Mouse (Mus musculus) forebrain, embryonic 11.5 days (tissue): Measurements from ENCODE around the gene Spint1. TPM values are rescaled to one million over a fixed set of nuclear protein-coding genes. Genes with fewer than 3 reads are reported as not detected.

Experiments
- ATAC-seq: fragments of 200-750 bp; cut with Nextera tagmentation; replicated peaks from 2 replicates; pipeline ENCODE4 v1.8.0; 2017; ENCODE audit warnings: moderate TSS enrichment; ENCODE audit not compliant: low FRiP score
- DNase-seq: peaks from one replicate; pipeline ENCODE4 v3.0.0-alpha.2; 2017; ENCODE audit warnings: low spot score
- H3K27ac ChIP-seq: fragments of 300-500 bp; sonication (generic); 2 replicates; pipeline ENCODE4 v1.5.1; 2014; ENCODE audit warnings: low read depth, low read length
- H3K27me3 ChIP-seq: fragments of 300-500 bp; sonication (generic); 2 replicates; pipeline ENCODE4 v1.6.1; 2014; ENCODE audit warnings: mild to moderate bottlenecking, low read length, mixed read lengths; ENCODE audit not compliant: control insufficient read depth, insufficient read depth
- H3K36me3 ChIP-seq: fragments of 300-500 bp; sonication (generic); 2 replicates; pipeline ENCODE4 v1.6.1; 2014; ENCODE audit warnings: mild to moderate bottlenecking, low read length, moderate library complexity, mixed read lengths; ENCODE audit not compliant: control insufficient read depth, insufficient read depth
- H3K4me1 ChIP-seq: fragments of 300-500 bp; sonication (generic); replicated peaks from 2 replicates; pipeline ENCODE4 v1.6.1; 2014; ENCODE audit warnings: low read length, mixed read lengths; ENCODE audit not compliant: control insufficient read depth, insufficient read depth
- H3K4me2 ChIP-seq: fragments of 300-500 bp; sonication (generic); 2 replicates; pipeline ENCODE4 v1.6.1; 2014; ENCODE audit warnings: low read depth, mild to moderate bottlenecking, low read length, moderate library complexity, mixed read lengths; ENCODE audit not compliant: severe bottlenecking
- H3K4me3 ChIP-seq: fragments of 300-500 bp; sonication (generic); 2 replicates; pipeline ENCODE4 v1.5.1; 2014; ENCODE audit warnings: low read depth, low read length
- H3K9ac ChIP-seq: fragments of 300-500 bp; sonication (generic); 2 replicates; pipeline ENCODE4 v1.6.1; 2014; ENCODE audit warnings: low read length
- H3K9me3 ChIP-seq: fragments of 300-500 bp; sonication (generic); 2 replicates; pipeline ENCODE4 v1.6.1; 2016; ENCODE audit warnings: low read length, mixed read lengths; ENCODE audit not compliant: control insufficient read depth
- WGBS: fragments of 180-500 bp; shearing (Covaris S2); extraction: QIAGEN DNeasy Blood & Tissue Kit; methylation state at CpG from one replicate; pipeline ENCODE4 v1.1.7; 2014; 5-methylcytosine and 5-hydroxymethylcytosine counted together
- polyA plus RNA-seq: library from polyadenylated mRNA; unstranded; fragments of >200 nt; fragmentation: Nextera tagmentation; extraction: Ambion mirVana; gene quantifications from 2 replicates; pipeline ENCODE4 v1.2.1, GENCODE M21; 2014

Spint1 gene
- polyA plus RNA-seq, 1 experiment from 2014 or later, result 2.2 TPM

GRCm38 (mm10) chr2:119292852-119293251 lies 55.7 kb downstream of the Spint1 start:
- H3K4me3 ChIP-seq, result no peak overlapping the region
- H3K36me3 ChIP-seq, result peaks cover 13% of the 10 kb centered on the region; the same call in 1 of the 2 replicates
- WGBS, result 96% methylated on average over 17 of the region's 17 CpGs
- H3K27me3 ChIP-seq, result no peaks in the 10 kb centered on the region
- no peak overlapping the region for H3K27ac ChIP-seq
- H3K9ac ChIP-seq, result no peak overlapping the region
- no peak for DNase-seq
- H3K9me3 ChIP-seq, result no peaks in the 10 kb centered on the region
- ATAC-seq, result no peak
- H3K4me1 ChIP-seq, result peaks cover 8% of the 10 kb centered on the region; the same call in 1 of the 2 replicates
- H3K4me2 ChIP-seq, result no peak overlapping the region

- ATAC-seq (no peak), DNase-seq (no peak)
- peaks cover 13% of the 10 kb centered on the region; the same call in 1 of the 2 replicates for H3K36me3 ChIP-seq
- peaks cover 5% of the 10 kb centered on the region; the same call in 1 of the 2 replicates for H3K4me1 ChIP-seq
- 96% methylated on average over 17 of the region's 17 CpGs for WGBS
- H3K4me2 ChIP-seq, result no peak overlapping the region
- no peaks in the 10 kb centered on the region for H3K27me3 ChIP-seq
- no peak overlapping the region for H3K9ac ChIP-seq
- H3K4me3 ChIP-seq, result no peak overlapping the region
- no peak overlapping the region for H3K27ac ChIP-seq
- H3K9me3 ChIP-seq, result no peaks in the 10 kb centered on the region
These were observed 56.1 kb downstream of the Spint1 start for GRCm38 (mm10) chr2:119293311-119293710.

GRCm38 (mm10) chr2:119293776-119294390 lies 56.7 kb downstream of the Spint1 start:
- WGBS, result 95% methylated on average over 34 of the region's 34 CpGs
- Histone ChIP-seq H3K27ac (no peak overlapping the region), H3K4me1 (peaks cover 5% of the 10 kb centered on the region; the same call in 1 of the 2 replicates), H3K27me3 (no peaks in the 10 kb centered on the region), H3K9ac (no peak overlapping the region), H3K9me3 (no peaks in the 10 kb centered on the region), H3K4me2 (no peak overlapping the region), H3K4me3 (no peak overlapping the region), H3K36me3 (peaks cover 13% of the 10 kb centered on the region; the same call in 1 of the 2 replicates)
- DNase-seq (no peak), ATAC-seq (no peak)

- H3K9me3 ChIP-seq, result no peaks in the 10 kb centered on the region
- H3K4me2 ChIP-seq, result no peak overlapping the region
- H3K9ac ChIP-seq, result no peak overlapping the region
- peaks cover 13% of the 10 kb centered on the region; the same call in 1 of the 2 replicates for H3K36me3 ChIP-seq
- WGBS, result 94% methylated on average over 18 of the region's 18 CpGs
- no peak overlapping the region for H3K27ac ChIP-seq
- H3K4me3 ChIP-seq, result no peak overlapping the region
- H3K4me1 ChIP-seq, result peaks cover 2% of the 10 kb centered on the region; the same call in 1 of the 2 replicates
- H3K27me3 ChIP-seq, result no peaks in the 10 kb centered on the region
- DNase-seq (no peak), ATAC-seq (no peak)
These were observed 57.2 kb downstream of the Spint1 start for GRCm38 (mm10) chr2:119294411-119294810.

GRCm38 (mm10) chr2:119296756-119297155 lies 59.6 kb downstream of the Spint1 start:
- Histone ChIP-seq H3K36me3 (peaks cover 13% of the 10 kb centered on the region; the same call in 1 of the 2 replicates), H3K9me3 (no peaks in the 10 kb centered on the region), H3K4me1 (peaks cover 11% of the 10 kb centered on the region; the same call in 1 of the 2 replicates), H3K4me3 (no peak overlapping the region), H3K4me2 (no peak overlapping the region), H3K27ac (no peak overlapping the region), H3K9ac (no peak overlapping the region), H3K27me3 (no peaks in the 10 kb centered on the region)
- DNase-seq, result no peak
- no peak for ATAC-seq
- WGBS, result 92% methylated on average over 12 of the region's 12 CpGs

- Histone ChIP-seq H3K36me3 (peaks cover 13% of the 10 kb centered on the region; the same call in 1 of the 2 replicates), H3K9me3 (no peaks in the 10 kb centered on the region), H3K4me1 (peaks cover 11% of the 10 kb centered on the region; the same call in 1 of the 2 replicates), H3K4me2 (no peak overlapping the region), H3K9ac (no peak overlapping the region), H3K4me3 (no peak overlapping the region), H3K27ac (no peak overlapping the region), H3K27me3 (no peaks in the 10 kb centered on the region)
- WGBS, result 95% methylated on average over 19 of the region's 19 CpGs
- ATAC-seq (no peak), DNase-seq (no peak)
These were observed 60.3 kb downstream of the Spint1 start for GRCm38 (mm10) chr2:119297506-119297905.

GRCm38 (mm10) chr2:119298330-119298729 lies 61.2 kb downstream of the Spint1 start:
- H3K4me3 ChIP-seq, result no peak overlapping the region
- H3K36me3 ChIP-seq, result peaks cover 13% of the 10 kb centered on the region; the same call in 1 of the 2 replicates
- H3K9me3 ChIP-seq, result no peaks in the 10 kb centered on the region
- H3K27ac ChIP-seq, result no peak overlapping the region
- ATAC-seq (no peak), DNase-seq (peak; percentile 74)
- H3K9ac ChIP-seq, result no peak overlapping the region
- H3K27me3 ChIP-seq, result no peaks in the 10 kb centered on the region
- WGBS, result 53% methylated on average over 5 of the region's 5 CpGs
- H3K4me1 ChIP-seq, result peaks cover 11% of the 10 kb centered on the region; the same call in 1 of the 2 replicates
- no peak overlapping the region for H3K4me2 ChIP-seq

GRCm38 (mm10) chr2:119298839-119299238 lies 61.7 kb downstream of the Spint1 start:
- Histone ChIP-seq H3K4me3 (no peak overlapping the region), H3K27me3 (no peaks in the 10 kb centered on the region), H3K9ac (no peak overlapping the region), H3K4me2 (no peak overlapping the region), H3K27ac (no peak overlapping the region), H3K36me3 (peaks cover 10% of the 10 kb centered on the region; the same call in 1 of the 2 replicates), H3K9me3 (no peaks in the 10 kb centered on the region), H3K4me1 (peaks cover 11% of the 10 kb centered on the region; the same call in 1 of the 2 replicates)
- ATAC-seq (no peak), DNase-seq (no peak)
- WGBS, result 87% methylated on average over 2 of the region's 2 CpGs
